Mouse (Mus musculus) lung, postnatal 0 days (tissue): ENCODE measurements at regions not wholly inside any gene's neighbourhood (a gene's known extent, or its start where the extent isn't known, plus 50 kb on each side); places are given as distances from the start of the nearest gene placed in this dataset.

ENCODE experiments used
- ATAC-seq: fragments of 200-750 bp; cut with Nextera tagmentation; 2 replicates; pipeline ENCODE4 v1.8.0; 2017; ENCODE audit warnings: moderate library complexity
- DNase-seq: peaks from one replicate; pipeline ENCODE4 v3.0.0-alpha.2; 2016; ENCODE audit warnings: low spot score
- H3K27ac ChIP-seq: fragments of 300-500 bp; sonication (generic); 2 replicates; pipeline ENCODE4 v1.5.1; 2014; ENCODE audit warnings: antibody characterized with exemption, mild to moderate bottlenecking, low read length, mixed read lengths
- H3K27me3 ChIP-seq: fragments of 300-500 bp; sonication (generic); replicated peaks from 2 replicates; pipeline ENCODE4 v1.6.1; 2014; ENCODE audit warnings: low read length, mixed read lengths; ENCODE audit not compliant: insufficient read depth
- H3K36me3 ChIP-seq: fragments of 300-500 bp; sonication (generic); 2 replicates; pipeline ENCODE4 v1.6.1; 2014; ENCODE audit warnings: low read length, mixed read lengths; ENCODE audit not compliant: insufficient read depth
- H3K4me1 ChIP-seq: fragments of 300-500 bp; sonication (generic); 2 replicates; pipeline ENCODE4 v1.6.1; 2014; ENCODE audit warnings: antibody characterized with exemption, low read depth, low read length, mixed read lengths; ENCODE audit not compliant: insufficient read depth
- H3K4me2 ChIP-seq: fragments of 300-500 bp; sonication (generic); replicated peaks from 2 replicates; pipeline ENCODE4 v1.6.1; 2014; ENCODE audit warnings: low read depth, mild to moderate bottlenecking, low read length, moderate library complexity, mixed read lengths
- H3K4me3 ChIP-seq: fragments of 300-500 bp; sonication (generic); 2 replicates; pipeline ENCODE4 v1.5.1; 2014; ENCODE audit warnings: low read depth, low read length
- H3K9ac ChIP-seq: fragments of 300-500 bp; sonication (generic); replicated peaks from 2 replicates; pipeline ENCODE4 v1.6.1; 2014; ENCODE audit warnings: low read depth, mild to moderate bottlenecking
- H3K9me3 ChIP-seq: fragments of 300-500 bp; sonication (generic); 2 replicates; pipeline ENCODE4 v1.6.1; 2016; ENCODE audit warnings: low read length, mixed read lengths
- CTCF ChIP-seq: IDR thresholded peaks from 2 replicates; pipeline ENCODE4 v1.5.1; 2016; ENCODE audit warnings: antibody characterized with exemption, mild to moderate bottlenecking
- EP300 ChIP-seq: IDR thresholded peaks from 2 replicates; pipeline ENCODE4 v1.6.1; 2016; ENCODE audit warnings: antibody characterized with exemption, mild to moderate bottlenecking, control low read depth
- WGBS: fragments of 180-500 bp; shearing (Covaris S2); extraction: QIAGEN DNeasy Blood & Tissue Kit; methylation state at CpG from one replicate; pipeline ENCODE4 v1.1.7; 2014; 5-methylcytosine and 5-hydroxymethylcytosine counted together

DNA sequence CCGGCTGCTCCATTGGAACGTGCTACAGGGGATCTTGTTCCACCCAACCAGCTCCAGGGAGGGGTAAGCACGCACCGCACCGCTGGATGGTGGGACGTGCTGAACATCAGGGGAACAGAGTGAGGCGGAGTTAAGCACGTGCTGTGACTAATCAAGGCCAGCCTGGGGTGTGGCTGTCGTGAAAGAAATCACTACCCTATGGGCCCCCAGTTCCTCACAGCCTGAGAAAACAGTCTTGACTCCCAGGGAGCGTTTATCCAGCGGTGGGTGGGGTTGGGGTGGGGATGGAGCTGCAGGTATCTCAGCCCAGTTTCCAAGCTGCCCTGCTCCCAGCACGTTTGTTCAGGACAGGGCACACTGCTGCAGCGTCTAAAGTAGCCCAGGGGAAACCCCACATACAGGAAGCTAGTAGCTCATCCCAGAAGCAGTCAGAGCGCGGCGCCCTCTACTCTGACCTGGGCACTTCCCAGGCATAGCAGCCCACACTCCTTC lies 113.4 kb upstream of the Egln3 start:
- Histone ChIP-seq H3K36me3 (no peaks in the 10 kb centered on the region), H3K27me3 (no peaks in the 10 kb centered on the region), H3K4me3 (peak overlapping the region; percentile 10; the same call in 1 of the 2 replicates), H3K9ac (no peak overlapping the region), H3K9me3 (no peaks in the 10 kb centered on the region), H3K4me1 (peaks cover 7% of the 10 kb centered on the region; the same call in 1 of the 2 replicates), H3K27ac (no peak overlapping the region), H3K4me2 (peak overlapping the region; percentile 46)
- peak; percentile 60 for DNase-seq
- peak; percentile 76 for ATAC-seq
- WGBS, result 3% methylated on average over 16 of the region's 16 CpGs
- TF ChIP-seq CTCF (peak; percentile 13; the same call in 1 of the 2 replicates), EP300 (no peak)

DNA sequence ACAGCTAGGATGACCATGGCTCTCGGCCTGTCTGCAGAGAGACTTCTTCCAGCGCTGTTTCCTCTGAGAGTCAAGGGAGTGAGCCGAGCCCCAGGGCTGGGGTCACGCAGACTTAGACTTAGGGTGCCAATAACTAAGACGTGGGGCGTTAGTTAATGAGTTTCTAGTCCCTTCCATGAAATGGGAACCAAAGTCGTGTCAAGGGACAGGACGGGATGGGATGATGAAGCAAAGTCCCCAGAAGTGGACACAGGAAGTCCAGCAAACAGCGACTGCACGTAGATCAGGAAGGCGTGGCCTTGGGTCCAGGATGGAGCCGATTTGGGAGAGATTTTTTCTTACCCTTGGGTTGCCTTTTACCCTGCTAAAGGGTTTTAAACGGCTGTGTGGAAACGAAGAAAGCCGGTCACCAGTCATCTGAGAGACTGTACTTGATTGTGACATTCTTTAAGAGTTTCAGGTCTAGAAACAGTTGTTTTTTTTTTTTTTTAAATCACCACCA lies 112.5 kb upstream of the Egln3 start:
- TF ChIP-seq EP300, result no peak
- TF ChIP-seq CTCF, result no peak
- Histone ChIP-seq H3K4me2 (no peak overlapping the region), H3K9me3 (no peaks in the 10 kb centered on the region), H3K36me3 (no peaks in the 10 kb centered on the region), H3K4me3 (no peak overlapping the region), H3K27ac (no peak overlapping the region), H3K27me3 (no peaks in the 10 kb centered on the region), H3K9ac (no peak overlapping the region), H3K4me1 (peaks cover 7% of the 10 kb centered on the region; the same call in 1 of the 2 replicates)
- DNase-seq (no peak), ATAC-seq (no peak)
- 53% methylated on average over 15 of the region's 15 CpGs for WGBS

DNA sequence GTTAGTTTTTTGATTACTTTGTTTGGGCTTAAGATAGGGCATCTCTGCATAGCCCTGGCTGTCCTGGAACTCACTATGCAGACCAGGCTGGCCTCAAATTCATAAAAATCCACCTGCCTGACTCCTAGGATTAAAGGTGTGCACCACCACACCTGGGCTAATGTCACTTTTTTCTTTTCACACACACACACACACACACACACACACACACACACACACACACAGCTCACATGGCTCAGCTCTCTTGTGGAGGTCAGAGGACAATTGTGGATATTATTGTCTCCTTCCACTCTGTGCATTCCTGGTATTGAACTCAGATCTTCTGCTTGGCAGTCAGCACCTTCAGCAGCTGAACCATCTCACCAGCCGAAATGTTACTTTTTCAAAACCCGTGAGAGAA lies 110.5 kb upstream of the Egln3 start:
- no peaks in the 10 kb centered on the region for H3K36me3 ChIP-seq
- no peak overlapping the region for H3K27ac ChIP-seq
- H3K9ac ChIP-seq, result no peak overlapping the region
- no peak overlapping the region for H3K4me2 ChIP-seq
- H3K9me3 ChIP-seq, result no peaks in the 10 kb centered on the region
- ATAC-seq, result no peak
- no peaks in the 10 kb centered on the region for H3K27me3 ChIP-seq
- peaks cover 7% of the 10 kb centered on the region; the same call in 1 of the 2 replicates for H3K4me1 ChIP-seq
- DNase-seq, result no peak
- WGBS, result 76% methylated on average over 2 of the region's 2 CpGs
- H3K4me3 ChIP-seq, result no peak overlapping the region
- TF ChIP-seq CTCF (no peak), EP300 (no peak)

DNA sequence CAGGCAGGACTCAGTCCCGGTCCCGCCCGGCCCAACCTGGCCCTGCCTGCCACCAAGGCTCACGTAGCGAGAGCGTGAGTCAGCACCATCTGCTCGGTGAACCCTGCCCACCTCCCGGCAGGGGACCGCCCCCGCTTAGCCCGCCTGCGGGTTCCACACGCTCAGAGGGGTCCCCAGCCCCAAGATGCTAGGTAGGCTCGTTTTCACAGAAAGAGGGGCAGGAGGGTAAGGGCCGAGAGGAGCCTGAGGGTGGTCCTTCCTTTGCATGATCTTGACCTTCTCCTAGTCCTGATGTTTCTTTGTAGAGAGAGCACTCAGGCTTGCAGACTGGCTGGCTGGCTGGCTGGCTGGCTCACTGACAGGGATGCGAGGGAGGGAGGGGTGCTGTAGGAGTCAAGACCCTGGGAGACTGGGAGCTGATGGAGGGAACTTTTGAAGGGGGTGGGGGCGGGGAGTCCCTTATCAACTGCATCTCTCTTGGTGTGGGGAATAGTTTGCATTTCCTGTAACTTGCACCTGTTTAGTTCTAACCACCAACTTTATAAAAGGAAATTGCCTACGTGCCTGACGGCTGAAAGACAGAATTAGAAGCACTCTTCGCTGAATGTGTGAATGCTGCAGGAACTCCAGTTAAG lies 109.7 kb upstream of the Egln3 start:
- peak overlapping the region; percentile 62 for H3K4me2 ChIP-seq
- H3K27me3 ChIP-seq, result no peaks in the 10 kb centered on the region
- H3K4me3 ChIP-seq, result peak overlapping the region; percentile 21; the same call in 1 of the 2 replicates
- peaks cover 7% of the 10 kb centered on the region; the same call in 1 of the 2 replicates for H3K4me1 ChIP-seq
- H3K36me3 ChIP-seq, result no peaks in the 10 kb centered on the region
- H3K9ac ChIP-seq, result no peak overlapping the region
- H3K27ac ChIP-seq, result no peak overlapping the region
- WGBS, result 3% methylated on average over 20 of the region's 20 CpGs
- no peaks in the 10 kb centered on the region for H3K9me3 ChIP-seq
- TF ChIP-seq EP300, result no peak
- no peak for TF ChIP-seq CTCF
- DNase-seq (peak; percentile 67), ATAC-seq (peak; percentile 85)

DNA sequence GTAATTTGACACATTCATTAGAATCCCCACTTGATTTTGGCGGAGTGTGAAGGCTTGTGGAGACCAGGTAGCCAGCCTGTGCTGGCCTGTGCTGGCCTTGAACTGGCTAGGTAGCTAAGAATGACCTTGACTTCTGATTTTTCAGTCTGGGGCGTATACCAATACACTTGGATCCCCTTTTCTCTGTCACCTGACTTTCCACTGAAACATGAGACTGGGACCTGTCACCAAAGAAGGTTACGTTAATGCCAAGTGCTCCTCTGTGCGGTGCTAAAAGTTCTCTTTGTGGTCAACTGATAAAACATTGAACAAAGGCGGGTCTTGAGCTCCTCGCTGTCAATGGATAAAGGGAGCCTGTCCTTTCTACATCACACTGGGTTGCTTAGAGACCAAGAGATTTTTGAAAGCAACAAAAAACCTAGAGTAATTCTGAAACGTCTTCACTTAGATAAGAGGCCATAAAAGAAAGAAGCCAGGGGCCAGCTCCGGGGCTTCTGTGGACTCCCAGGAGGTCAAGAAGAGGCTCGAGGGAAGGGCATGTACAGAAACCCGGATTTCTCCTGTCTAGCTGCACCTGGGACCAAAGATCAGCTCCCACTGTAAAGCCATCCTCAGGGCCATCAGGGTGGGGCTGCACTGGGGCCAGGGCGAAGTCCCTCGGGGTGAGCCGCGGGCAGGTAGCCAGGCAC lies 109.0 kb upstream of the Egln3 start:
- H3K27me3 ChIP-seq, result no peaks in the 10 kb centered on the region
- peak overlapping the region; percentile 62 for H3K4me2 ChIP-seq
- H3K36me3 ChIP-seq, result no peaks in the 10 kb centered on the region
- no peak overlapping the region for H3K9ac ChIP-seq
- ATAC-seq (peak; percentile 1; the same call in 1 of the 2 replicates), DNase-seq (no peak)
- no peaks in the 10 kb centered on the region for H3K9me3 ChIP-seq
- TF ChIP-seq EP300 (no peak), CTCF (no peak)
- 27% methylated on average over 14 of the region's 14 CpGs for WGBS
- H3K4me3 ChIP-seq, result peak overlapping the region; percentile 21; the same call in 1 of the 2 replicates
- peaks cover 7% of the 10 kb centered on the region; the same call in 1 of the 2 replicates for H3K4me1 ChIP-seq
- H3K27ac ChIP-seq, result no peak overlapping the region

DNA sequence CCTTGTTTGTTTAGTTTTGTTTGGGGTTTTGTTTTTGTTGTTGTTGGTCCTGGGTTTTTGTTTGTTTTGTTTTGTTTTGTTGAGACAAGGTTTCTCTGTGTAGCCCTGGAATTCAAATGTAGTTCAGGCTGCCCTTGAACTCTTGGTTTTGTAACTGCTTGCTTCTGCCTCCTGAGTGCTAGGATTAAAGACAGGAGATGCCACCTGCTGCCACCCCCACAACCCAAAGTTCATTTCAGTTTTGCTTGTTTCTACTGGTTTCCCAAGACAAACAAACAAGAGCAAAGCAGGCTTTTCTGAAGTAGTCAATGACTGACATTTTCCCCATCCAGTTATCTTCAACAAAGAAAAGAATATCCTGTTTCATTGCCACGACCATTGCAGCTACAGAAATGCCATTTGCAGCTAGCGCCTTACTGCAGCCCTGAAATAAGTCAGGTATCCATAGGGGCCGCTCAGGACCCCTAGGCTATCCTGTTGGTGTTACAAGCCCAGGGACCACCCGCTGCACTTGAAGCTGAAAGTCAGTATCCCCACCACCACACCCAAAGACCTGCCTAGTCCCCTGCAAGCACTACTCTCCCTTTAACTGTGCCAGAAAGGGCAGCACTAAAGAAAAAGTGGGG lies 108.3 kb upstream of the Egln3 start:
- 75% methylated on average over 4 of the region's 4 CpGs for WGBS
- Histone ChIP-seq H3K9me3 (no peaks in the 10 kb centered on the region), H3K4me2 (no peak overlapping the region), H3K27ac (no peak overlapping the region), H3K4me3 (no peak overlapping the region), H3K27me3 (no peaks in the 10 kb centered on the region), H3K36me3 (no peaks in the 10 kb centered on the region), H3K4me1 (peaks cover 4% of the 10 kb centered on the region; the same call in 1 of the 2 replicates), H3K9ac (no peak overlapping the region)
- TF ChIP-seq EP300 (no peak), CTCF (no peak)
- DNase-seq, result no peak
- ATAC-seq, result no peak
